Mouse (Mus musculus): ENCODE data around the gene Prim2. TPM values are rescaled to one million over a fixed set of nuclear protein-coding genes. Genes with fewer than 3 reads are reported as not detected.

Prim2 gene
- total RNA-seq, 1 experiment = 39.0 TPM

DNA sequence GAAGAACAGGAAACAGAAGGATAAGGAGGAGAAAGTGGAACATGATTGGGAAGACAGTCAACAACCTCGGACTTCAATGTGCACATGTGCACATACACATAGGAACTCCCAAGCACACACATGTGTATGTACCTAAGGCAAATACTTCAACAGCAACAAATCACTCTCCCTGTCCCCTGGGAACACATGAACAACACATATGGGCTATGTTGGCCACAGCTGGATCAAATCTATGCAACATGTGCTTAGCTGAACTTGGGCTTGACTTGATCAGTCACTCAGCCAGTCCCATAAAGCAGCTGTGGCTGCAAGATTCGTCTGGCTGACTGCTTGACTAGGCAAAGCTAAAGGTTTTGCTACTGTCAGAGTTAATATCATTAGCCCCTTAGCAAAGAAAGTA is 19.2 kb upstream of the Prim2 start:
- no peak overlapping the region for H3K9ac ChIP-seq (ENCODE audit: insufficient read depth, low read depth, low read length, poor library complexity, severe bottlenecking)
- no peak overlapping the region for H3K4me3 ChIP-seq (ENCODE audit: insufficient read depth in 1 of 2, low read depth in 1 of 2, low read length in 2 of 2, poor library complexity in 1 of 2, severe bottlenecking in 1 of 2)
- H3K9me3 ChIP-seq (ENCODE audit: control insufficient read depth, insufficient read depth, low read depth, low read length) = no peaks in the 10 kb centered on the region
- H3K36me3 ChIP-seq (ENCODE audit: control insufficient read depth, insufficient read depth, low read length, poor library complexity, severe bottlenecking) = no peaks in the 10 kb centered on the region
- DNase-seq (ENCODE audit: low read depth, low spot score) = no peak
- TF ChIP-seq ZNF384 (IDR thresholded peaks at IDR 0.05; ENCODE audit: low read depth, low read length) (no peak), ZC3H11A (IDR thresholded peaks at IDR 0.05; ENCODE audit: borderline replicate concordance, low read depth, low read length) (no peak), HCFC1 (IDR thresholded peaks at IDR 0.05; ENCODE audit: borderline replicate concordance, insufficient read depth, low read length) (no peak), CHD2 (IDR thresholded peaks at IDR 0.05; ENCODE audit: low read depth, low read length) (no peak), MAFK (IDR thresholded peaks at IDR 0.05; ENCODE audit: insufficient read depth, low read depth, low read length) (no peak)
- peaks cover 0 to 3% of the 10 kb centered on the region in 2 experiments; a peak in 2 of 4 replicates for H3K4me1 ChIP-seq (ENCODE audit: control insufficient read depth in 2 of 2, insufficient read depth in 2 of 2, low read length in 2 of 2, poor library complexity in 1 of 2)
- H3K27ac ChIP-seq (ENCODE audit: insufficient read depth, low read depth, low read length, poor library complexity, severe bottlenecking) = no peak overlapping the region
- in situ Hi-C loops (cut with MboI; ENCODE audit: low sequenced_read_pairs in 2 of 2, unreplicated experiment in 2 of 2) = no loop called here

DNA sequence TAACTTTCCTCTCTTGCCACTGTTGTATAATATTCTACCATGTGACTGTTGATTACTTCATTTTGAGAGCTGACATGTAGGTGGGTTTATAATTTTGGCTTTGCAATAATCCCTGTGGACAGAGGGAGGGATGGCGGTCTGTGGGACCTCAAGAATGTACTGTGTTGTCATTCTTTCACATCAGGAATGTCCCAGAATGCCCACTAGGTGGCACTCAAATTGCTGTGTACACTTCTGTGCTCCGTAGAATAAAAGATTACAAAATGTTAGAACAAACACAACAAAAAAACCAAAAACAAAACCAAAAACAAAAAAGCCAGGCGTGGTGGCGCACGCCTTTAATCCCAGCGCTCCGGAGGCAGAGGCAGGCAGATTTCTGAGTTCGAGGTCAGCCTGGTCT is 14.9 kb upstream of the Prim2 start:
- no peak for DNase-seq (ENCODE audit: low read depth, low spot score)
- H3K9ac ChIP-seq (ENCODE audit: insufficient read depth, low read depth, low read length, poor library complexity, severe bottlenecking) = no peak overlapping the region
- in situ Hi-C loops (cut with MboI; ENCODE audit: low sequenced_read_pairs in 2 of 2, unreplicated experiment in 2 of 2) = no loop called here
- TF ChIP-seq ZNF384 (IDR thresholded peaks at IDR 0.05; ENCODE audit: low read depth, low read length) = no peak
- no peak for TF ChIP-seq MAFK (IDR thresholded peaks at IDR 0.05; ENCODE audit: insufficient read depth, low read depth, low read length)
- no peak for TF ChIP-seq CHD2 (IDR thresholded peaks at IDR 0.05; ENCODE audit: low read depth, low read length)
- TF ChIP-seq ZC3H11A (IDR thresholded peaks at IDR 0.05; ENCODE audit: borderline replicate concordance, low read depth, low read length) = no peak
- no peak for TF ChIP-seq HCFC1 (IDR thresholded peaks at IDR 0.05; ENCODE audit: borderline replicate concordance, insufficient read depth, low read length)
- no peak overlapping the region for H3K4me3 ChIP-seq (ENCODE audit: insufficient read depth in 1 of 2, low read depth in 1 of 2, low read length in 2 of 2, poor library complexity in 1 of 2, severe bottlenecking in 1 of 2)
- H3K4me1 ChIP-seq (ENCODE audit: control insufficient read depth in 2 of 2, insufficient read depth in 2 of 2, low read length in 2 of 2, poor library complexity in 1 of 2) = no peaks in the 10 kb centered on the region
- H3K36me3 ChIP-seq (ENCODE audit: control insufficient read depth, insufficient read depth, low read length, poor library complexity, severe bottlenecking) = no peaks in the 10 kb centered on the region
- no peak overlapping the region for H3K27ac ChIP-seq (ENCODE audit: insufficient read depth, low read depth, low read length, poor library complexity, severe bottlenecking)
- no peaks in the 10 kb centered on the region for H3K9me3 ChIP-seq (ENCODE audit: control insufficient read depth, insufficient read depth, low read depth, low read length)

DNA sequence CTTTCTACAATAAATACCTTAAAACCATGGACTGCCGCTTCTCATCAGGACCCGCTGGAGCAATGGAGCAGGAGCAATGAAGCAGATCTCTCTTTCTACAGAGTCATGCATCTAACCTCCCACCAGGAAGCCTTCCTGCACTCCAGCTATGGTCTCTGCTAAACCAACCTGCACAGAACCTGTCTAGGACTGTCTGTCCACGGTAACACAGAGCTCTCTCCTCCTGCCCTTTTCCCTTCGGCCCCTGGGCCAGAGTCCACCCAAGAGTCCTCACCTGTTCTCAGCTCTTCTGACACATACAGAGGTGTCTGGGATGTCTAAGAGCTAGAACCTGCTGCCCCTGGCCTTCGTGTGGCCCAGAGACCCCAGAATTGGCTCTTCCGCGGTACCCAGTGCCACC is 11.3 kb upstream of the Prim2 start:
- H3K9ac ChIP-seq (ENCODE audit: insufficient read depth, low read depth, low read length, poor library complexity, severe bottlenecking) = no peak overlapping the region
- no peaks in the 10 kb centered on the region for H3K4me1 ChIP-seq (ENCODE audit: control insufficient read depth in 2 of 2, insufficient read depth in 2 of 2, low read length in 2 of 2, poor library complexity in 1 of 2)
- DNase-seq (ENCODE audit: low read depth, low spot score) = no peak
- no peak overlapping the region for H3K27ac ChIP-seq (ENCODE audit: insufficient read depth, low read depth, low read length, poor library complexity, severe bottlenecking)
- H3K4me3 ChIP-seq (ENCODE audit: insufficient read depth in 1 of 2, low read depth in 1 of 2, low read length in 2 of 2, poor library complexity in 1 of 2, severe bottlenecking in 1 of 2) = no peak overlapping the region
- H3K9me3 ChIP-seq (ENCODE audit: control insufficient read depth, insufficient read depth, low read depth, low read length) = no peaks in the 10 kb centered on the region
- TF ChIP-seq ZNF384 (IDR thresholded peaks at IDR 0.05; ENCODE audit: low read depth, low read length) = no peak
- TF ChIP-seq CHD2 (IDR thresholded peaks at IDR 0.05; ENCODE audit: low read depth, low read length) = no peak
- TF ChIP-seq MAFK (IDR thresholded peaks at IDR 0.05; ENCODE audit: insufficient read depth, low read depth, low read length) = no peak
- no peak for TF ChIP-seq HCFC1 (IDR thresholded peaks at IDR 0.05; ENCODE audit: borderline replicate concordance, insufficient read depth, low read length)
- TF ChIP-seq ZC3H11A (IDR thresholded peaks at IDR 0.05; ENCODE audit: borderline replicate concordance, low read depth, low read length) = no peak
- no peaks in the 10 kb centered on the region for H3K36me3 ChIP-seq (ENCODE audit: control insufficient read depth, insufficient read depth, low read length, poor library complexity, severe bottlenecking)
- in situ Hi-C loops (cut with MboI; ENCODE audit: low sequenced_read_pairs in 2 of 2, unreplicated experiment in 2 of 2) = no loop called here

DNA sequence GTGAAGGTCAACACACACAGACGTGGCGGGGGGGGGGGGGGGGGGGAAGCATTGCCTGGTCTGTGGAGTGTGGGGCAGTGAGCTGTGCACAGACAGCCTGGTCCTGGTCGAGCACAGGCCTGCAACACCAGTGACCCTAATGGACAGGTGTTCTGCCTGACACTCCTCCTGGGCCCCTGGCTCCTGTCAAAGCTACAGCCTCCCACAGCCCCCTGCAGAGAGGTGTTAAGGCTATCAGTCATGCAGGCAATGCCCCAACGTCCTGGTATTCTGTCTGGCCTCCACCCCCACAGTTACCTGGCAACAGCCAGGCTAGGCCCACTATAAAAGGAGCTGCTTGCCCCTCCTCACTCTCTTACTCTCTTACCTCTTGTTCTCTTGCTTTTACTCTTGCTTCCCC is 10.8 kb upstream of the Prim2 start:
- in situ Hi-C loops (cut with MboI; ENCODE audit: low sequenced_read_pairs in 2 of 2, unreplicated experiment in 2 of 2) = no loop called here
- H3K9me3 ChIP-seq (ENCODE audit: control insufficient read depth, insufficient read depth, low read depth, low read length) = no peaks in the 10 kb centered on the region
- H3K9ac ChIP-seq (ENCODE audit: insufficient read depth, low read depth, low read length, poor library complexity, severe bottlenecking) = no peak overlapping the region
- no peaks in the 10 kb centered on the region for H3K4me1 ChIP-seq (ENCODE audit: control insufficient read depth in 2 of 2, insufficient read depth in 2 of 2, low read length in 2 of 2, poor library complexity in 1 of 2)
- no peak for DNase-seq (ENCODE audit: low read depth, low spot score)
- TF ChIP-seq ZC3H11A (IDR thresholded peaks at IDR 0.05; ENCODE audit: borderline replicate concordance, low read depth, low read length) (no peak), CHD2 (IDR thresholded peaks at IDR 0.05; ENCODE audit: low read depth, low read length) (no peak), HCFC1 (IDR thresholded peaks at IDR 0.05; ENCODE audit: borderline replicate concordance, insufficient read depth, low read length) (no peak), MAFK (IDR thresholded peaks at IDR 0.05; ENCODE audit: insufficient read depth, low read depth, low read length) (no peak), ZNF384 (IDR thresholded peaks at IDR 0.05; ENCODE audit: low read depth, low read length) (no peak)
- no peak overlapping the region for H3K27ac ChIP-seq (ENCODE audit: insufficient read depth, low read depth, low read length, poor library complexity, severe bottlenecking)
- no peaks in the 10 kb centered on the region for H3K36me3 ChIP-seq (ENCODE audit: control insufficient read depth, insufficient read depth, low read length, poor library complexity, severe bottlenecking)
- H3K4me3 ChIP-seq (ENCODE audit: insufficient read depth in 1 of 2, low read depth in 1 of 2, low read length in 2 of 2, poor library complexity in 1 of 2, severe bottlenecking in 1 of 2) = no peak overlapping the region
